In genomic region chr2:152723651-152724331, GRCm38 (mm10) we compare ENCODE assay signal across 8 mouse cellular contexts. TPM values are rescaled to one million over a fixed set of nuclear protein-coding genes. Genes with fewer than 3 reads are reported as not detected.
A peak's percentile ranks its signal among the peaks of the same experiment; 100 is the strongest.
DNase-seq lines count a peak whose midpoint lies in the region; ATAC-seq and TF ChIP-seq lines count a peak whose summit lies in the region.

No protein-coding gene starts in this region.

- peak overlapping the region; percentile 53 for H3K4me3 ChIP-seq in embryonic facial prominence, embryonic 10.5 days
- H3K4me3 ChIP-seq in heart, postnatal 0 days (ENCODE audit: low read depth, low read length): peak overlapping the region; percentile 28
- H3K4me3 ChIP-seq in limb, embryonic 12.5 days (replicated peaks): peak overlapping the region; percentile 38
- H3K4me3 ChIP-seq in midbrain, embryonic 12.5 days: peak overlapping the region; percentile 37

- TF ChIP-seq CTCF in heart, postnatal 0 days (IDR thresholded peaks at IDR 0.05; ENCODE audit: low read depth): no peak

- 3% methylated on average over 37 of the region's 37 CpGs for WGBS in embryonic facial prominence, embryonic 10.5 days
- 2% methylated on average over 37 of the region's 37 CpGs for whole genome bisulfite sequencing in heart, postnatal 0 days
- 3% methylated on average over 37 of the region's 37 CpGs for WGBS in limb, embryonic 12.5 days
- 3% methylated on average over 37 of the region's 37 CpGs for WGBS in midbrain, embryonic 12.5 days

- peaks cover 60% of the 10 kb centered on the region for H3K4me1 ChIP-seq in embryonic facial prominence, embryonic 10.5 days
- peaks cover 7% of the 10 kb centered on the region; the same call in 1 of the 2 replicates for H3K4me1 ChIP-seq in heart, postnatal 0 days (ENCODE audit: control insufficient read depth, insufficient read depth)
- peaks cover 43% of the 10 kb centered on the region for H3K4me1 ChIP-seq in limb, embryonic 12.5 days (replicated peaks)
- H3K4me1 ChIP-seq in midbrain, embryonic 12.5 days: peaks cover 22% of the 10 kb centered on the region

- TF ChIP-seq EP300 in heart, postnatal 0 days (IDR thresholded peaks at IDR 0.05; ENCODE audit: low read depth): peak; percentile 49; the same call in 1 of the 2 replicates

- H3K9ac ChIP-seq in heart, postnatal 0 days (replicated peaks; ENCODE audit: low read depth, low read length): peak overlapping the region; percentile 52; the same call in 1 of the 2 replicates
- H3K9ac ChIP-seq in limb, embryonic 12.5 days (replicated peaks): peak overlapping the region; percentile 65
- H3K9ac ChIP-seq in midbrain, embryonic 12.5 days (replicated peaks): peak overlapping the region; percentile 50; the same call in 1 of the 2 replicates

- H3K4me2 ChIP-seq in heart, postnatal 0 days (ENCODE audit: low read depth, low read length): peak overlapping the region; percentile 51
- H3K4me2 ChIP-seq in limb, embryonic 12.5 days: peak overlapping the region; percentile 73
- H3K4me2 ChIP-seq in midbrain, embryonic 12.5 days (replicated peaks): peak overlapping the region; percentile 58

- no peaks in the 10 kb centered on the region for H3K36me3 ChIP-seq in embryonic facial prominence, embryonic 10.5 days (replicated peaks)
- no peaks in the 10 kb centered on the region for H3K36me3 ChIP-seq in heart, postnatal 0 days (replicated peaks; ENCODE audit: control insufficient read depth, insufficient read depth, low read length)
- no peaks in the 10 kb centered on the region for H3K36me3 ChIP-seq in limb, embryonic 12.5 days
- no peaks in the 10 kb centered on the region for H3K36me3 ChIP-seq in midbrain, embryonic 12.5 days

- H3K27ac ChIP-seq in embryonic facial prominence, embryonic 10.5 days (replicated peaks): peak overlapping the region; percentile 86
- peak overlapping the region; percentile 67 for H3K27ac ChIP-seq in heart, postnatal 0 days (ENCODE audit: low read depth)
- H3K27ac ChIP-seq in limb, embryonic 12.5 days: peak overlapping the region; percentile 62; the same call in 1 of the 2 replicates
- H3K27ac ChIP-seq in midbrain, embryonic 12.5 days (replicated peaks): peak overlapping the region; percentile 46; the same call in 1 of the 2 replicates

- H3K9me3 ChIP-seq in embryonic facial prominence, embryonic 10.5 days: no peaks in the 10 kb centered on the region
- no peaks in the 10 kb centered on the region for H3K9me3 ChIP-seq in heart, postnatal 0 days (replicated peaks; ENCODE audit: control insufficient read depth, low read length)
- no peaks in the 10 kb centered on the region for H3K9me3 ChIP-seq in limb, embryonic 12.5 days
- no peaks in the 10 kb centered on the region for H3K9me3 ChIP-seq in midbrain, embryonic 12.5 days

- peak; percentile 67 for ATAC-seq in heart, postnatal 0 days (ENCODE audit: insufficient read depth, low read depth)
- 0 out of 2 replicates have a peak, but pooled peaks have one; percentile 47 for ATAC-seq in limb, embryonic 12.5 days (ENCODE audit: insufficient number of reproducible peaks, insufficient read depth, low FRiP score, low TSS enrichment, low read depth)
- ATAC-seq in midbrain, embryonic 12.5 days (ENCODE audit: low FRiP score, low read depth): peak; percentile 87

- peak; percentile 51 to 67 for DNase-seq in adrenal gland, adult (ENCODE audit: inconsistent age in 2 of 2, low spot score in 1 of 2)
- DNase-seq in adrenal gland, adult 8-10 months: no peak
- peak; percentile 71 for DNase-seq in embryonic facial prominence, embryonic 10.5 days (ENCODE audit: low spot score)
- DNase-seq in heart, postnatal 0 days (ENCODE audit: low spot score): no peak
- no peak for DNase-seq in ovary, postnatal 36 days (ENCODE audit: low spot score)
- no peak for DNase-seq in spleen, adult 12 weeks (ENCODE audit: low spot score)

- H3K27me3 ChIP-seq in embryonic facial prominence, embryonic 10.5 days (replicated peaks; ENCODE audit: low read depth, poor library complexity, severe bottlenecking): peaks cover 21% of the 10 kb centered on the region
- no peaks in the 10 kb centered on the region for H3K27me3 ChIP-seq in heart, postnatal 0 days (ENCODE audit: control insufficient read depth, insufficient read depth, low read length)
- H3K27me3 ChIP-seq in limb, embryonic 12.5 days: peaks cover 5% of the 10 kb centered on the region; the same call in 1 of the 2 replicates
- H3K27me3 ChIP-seq in midbrain, embryonic 12.5 days: peaks cover 18% of the 10 kb centered on the region

RNA-seq across cellular contexts. Expression of gene Id1, which starts 12.3 kb away (rescaled TPM):
- total RNA-seq in adrenal gland, adult 8-10 months (2022): 10 to 100 TPM; 38.9 to 74.3 (median 55.1) TPM
- 161 and 182 TPM in 2 replicates for polyA plus RNA-seq in embryonic facial prominence, embryonic 10.5 days (2016; fragmentation: Nextera tagmentation; extraction: Ambion mirVana)
- 146 and 188 TPM in 2 replicates for total RNA-seq in heart, postnatal 0 days (2014; rRNA removed; ENCODE audit: low replicate concordance)
- polyA plus RNA-seq in heart, postnatal 0 days (2015; fragmentation: Nextera tagmentation; extraction: Ambion mirVana): 46.7 and 59.3 TPM in 2 replicates
- 299 and 330 TPM in 2 replicates for polyA plus RNA-seq in limb, embryonic 12.5 days (2016; fragmentation: Nextera tagmentation; extraction: Ambion mirVana)
- 65.1 and 69.6 TPM in 2 replicates for polyA plus RNA-seq in midbrain, embryonic 12.5 days (2016; fragmentation: Nextera tagmentation; extraction: Ambion mirVana)

RNA-seq across cellular contexts. Expression of gene Cox4i2, which starts 30.2 kb away (rescaled TPM):
- 1 to 10 TPM; 1.3 to 4.4 (median 2.7) TPM for total RNA-seq in adrenal gland, adult 8-10 months (2022)
- 9.9 and 10.1 TPM in 2 replicates for polyA plus RNA-seq in embryonic facial prominence, embryonic 10.5 days (2016; fragmentation: Nextera tagmentation; extraction: Ambion mirVana)
- total RNA-seq in heart, postnatal 0 days (2014; rRNA removed; ENCODE audit: low replicate concordance): 13.4 and 29.9 TPM in 2 replicates
- polyA plus RNA-seq in heart, postnatal 0 days (2015; fragmentation: Nextera tagmentation; extraction: Ambion mirVana): 17.0 and 21.4 TPM in 2 replicates
- 29.9 and 30.6 TPM in 2 replicates for polyA plus RNA-seq in limb, embryonic 12.5 days (2016; fragmentation: Nextera tagmentation; extraction: Ambion mirVana)
- 3.2 and 3.9 TPM in 2 replicates for polyA plus RNA-seq in midbrain, embryonic 12.5 days (2016; fragmentation: Nextera tagmentation; extraction: Ambion mirVana)

RNA-seq across cellular contexts. Expression of gene Mcts2, which starts 37.0 kb away (rescaled TPM):
- 10 to 100 TPM; 28.1 to 32.3 (median 29.7) TPM for total RNA-seq in adrenal gland, adult 8-10 months (2022)
- 37.6 and 40.2 TPM in 2 replicates for polyA plus RNA-seq in embryonic facial prominence, embryonic 10.5 days (2016; fragmentation: Nextera tagmentation; extraction: Ambion mirVana)
- 6.5 and 11.7 TPM in 2 replicates for total RNA-seq in heart, postnatal 0 days (2014; rRNA removed; ENCODE audit: low replicate concordance)
- 30.9 and 31.6 TPM in 2 replicates for polyA plus RNA-seq in heart, postnatal 0 days (2015; fragmentation: Nextera tagmentation; extraction: Ambion mirVana)
- 36.3 and 39.2 TPM in 2 replicates for polyA plus RNA-seq in limb, embryonic 12.5 days (2016; fragmentation: Nextera tagmentation; extraction: Ambion mirVana)
- polyA plus RNA-seq in midbrain, embryonic 12.5 days (2016; fragmentation: Nextera tagmentation; extraction: Ambion mirVana): 38.4 and 39.6 TPM in 2 replicates

RNA-seq across cellular contexts. Expression of gene H13, which starts 54.5 kb away (rescaled TPM):
- 100 to 1,000 TPM; 162 to 222 (median 201) TPM for total RNA-seq in adrenal gland, adult 8-10 months (2022)
- polyA plus RNA-seq in embryonic facial prominence, embryonic 10.5 days (2016; fragmentation: Nextera tagmentation; extraction: Ambion mirVana): 102 and 110 TPM in 2 replicates
- total RNA-seq in heart, postnatal 0 days (2014; rRNA removed; ENCODE audit: low replicate concordance): 68.6 and 72.9 TPM in 2 replicates
- polyA plus RNA-seq in heart, postnatal 0 days (2015; fragmentation: Nextera tagmentation; extraction: Ambion mirVana): 53.4 and 55.0 TPM in 2 replicates
- polyA plus RNA-seq in limb, embryonic 12.5 days (2016; fragmentation: Nextera tagmentation; extraction: Ambion mirVana): 129 and 135 TPM in 2 replicates
- polyA plus RNA-seq in midbrain, embryonic 12.5 days (2016; fragmentation: Nextera tagmentation; extraction: Ambion mirVana): 142 and 147 TPM in 2 replicates

Comparison
In these comparisons a context has a peak if more than half of its experiments do, and no peak if none do; other contexts are left out.
1. DNase-seq: peak in adrenal gland, adult (2 of 2) and embryonic facial prominence, embryonic 10.5 days (single experiment); none in adrenal gland, adult 8-10 months (single experiment), heart, postnatal 0 days (single experiment), ovary, postnatal 36 days (single experiment) and spleen, adult 12 weeks (single experiment).
2. Peak in every context shown above with its lines, with median percentiles within 50 percentile points of each other: H3K27ac ChIP-seq, H3K4me3 ChIP-seq, ATAC-seq, H3K4me2 ChIP-seq and H3K9ac ChIP-seq.